In genomic region chr5:24156774-24157173, GRCm38 (mm10) we compare ENCODE assay signal across 23 mouse cellular contexts. TPM values are rescaled to one million over a fixed set of nuclear protein-coding genes. Genes with fewer than 3 reads are reported as not detected.
DNase-seq lines count a peak whose midpoint lies in the region; ATAC-seq and TF ChIP-seq lines count a peak whose summit lies in the region.
"Had no signal": no experiment of that assay in that cellular context is flagged by ENCODE, and none has a peak within 500 bp of the region (broad histone marks: within the 10 kb centered on the region; RNA-seq: fewer than 3 reads in every experiment).

No protein-coding gene starts in this region.

- no peak for TF ChIP-seq EP300 in CH12.LX (IDR thresholded peaks at IDR 0.05; ENCODE audit: low read length)
- TF ChIP-seq EP300 in lung, postnatal 0 days (IDR thresholded peaks at IDR 0.05): no peak

- DNase-seq in adrenal gland, postnatal 10 days: peak; percentile 7
- no peak for DNase-seq in adrenal gland, adult (ENCODE audit: inconsistent age in 2 of 2, low spot score in 1 of 2)
- DNase-seq in CH12.LX (ENCODE audit: extremely low read depth) (no peak), ES-E14 (ENCODE audit: low read depth, low spot score) (no peak), NIH3T3 (ENCODE audit: low read depth) (peak; percentile 28)
- DNase-seq in frontal cortex, postnatal 25 days (ENCODE audit: low spot score in 2 of 2): no peak
- DNase-seq in lung, postnatal 0 days (ENCODE audit: low spot score): no peak
- DNase-seq: adrenal gland, adult 8-10 months; adrenal gland, postnatal 25 days; cerebellum, adult 11 months; cerebellum, adult 18-20 months; cerebellum, adult 8-10 months; cerebellum, adult 9-11 months; cerebellum, postnatal 14 days; cerebellum, postnatal 36 days; embryo, embryonic 11 days had no signal

- ATAC-seq in lung, postnatal 0 days: no peak
- ATAC-seq: forebrain, embryonic 14.5 days; forebrain, embryonic 16.5 days had no signal

- peaks cover 7 to 66% of the 10 kb centered on the region in 2 experiments for H3K36me3 ChIP-seq in CH12.LX (replicated peaks in 1 of 2; ENCODE audit: control insufficient read depth in 1 of 2, insufficient read depth in 1 of 2, low read length in 1 of 2)
- peaks cover 2% of the 10 kb centered on the region; the same call in 1 of the 2 replicates for H3K36me3 ChIP-seq in ES-E14 (ENCODE audit: control insufficient read depth, insufficient read depth, low read length, poor library complexity, severe bottlenecking)
- H3K36me3 ChIP-seq in lung, postnatal 0 days (ENCODE audit: insufficient read depth, low read length): 0 out of 2 replicates have a peak, but pooled peaks cover 8% of the 10 kb centered on the region

- H3K4me1 ChIP-seq in CH12.LX (ENCODE audit: control insufficient read depth in 1 of 2, insufficient read depth in 2 of 2) (peaks cover 0 to 7% of the 10 kb centered on the region in 2 experiments; a peak in 1 of 4 replicates), ES-E14 (ENCODE audit: control insufficient read depth in 2 of 2, insufficient read depth in 2 of 2, low read length in 2 of 2, poor library complexity in 1 of 2) (no peaks in the 10 kb centered on the region)
- H3K4me1 ChIP-seq in lung, postnatal 0 days (ENCODE audit: insufficient read depth, low read depth, low read length): no peaks in the 10 kb centered on the region
- H3K4me1 ChIP-seq: embryonic facial prominence, embryonic 13.5 days; embryonic facial prominence, embryonic 15.5 days; forebrain, embryonic 10.5 days; forebrain, embryonic 12.5 days had no signal

- H3K27me3 ChIP-seq in CH12.LX (replicated peaks): no peaks in the 10 kb centered on the region
- no peaks in the 10 kb centered on the region for H3K27me3 ChIP-seq in lung, postnatal 0 days (replicated peaks; ENCODE audit: insufficient read depth, low read length)
- H3K27me3 ChIP-seq: embryonic facial prominence, embryonic 13.5 days; embryonic facial prominence, embryonic 15.5 days; forebrain, embryonic 12.5 days had no signal

- H3K27ac ChIP-seq in CH12.LX (ENCODE audit: insufficient read depth, low read depth) (no peak overlapping the region), ES-E14 (ENCODE audit: insufficient read depth, low read depth, low read length, poor library complexity, severe bottlenecking) (no peak overlapping the region)
- no peak overlapping the region for H3K27ac ChIP-seq in lung, postnatal 0 days (ENCODE audit: low read length)
- H3K27ac ChIP-seq: embryonic facial prominence, embryonic 13.5 days; embryonic facial prominence, embryonic 15.5 days; forebrain, embryonic 10.5 days; forebrain, embryonic 12.5 days had no signal

- H3K79me2 ChIP-seq in CH12.LX (replicated peaks; ENCODE audit: control insufficient read depth, extremely low read depth, insufficient read depth, poor library complexity, severe bottlenecking): no peaks in the 10 kb centered on the region

- no peak for TF ChIP-seq POLR2A in CH12.LX (IDR thresholded peaks at IDR 0.05; ENCODE audit: low read depth, low read length)

- H3K9ac ChIP-seq in CH12.LX (ENCODE audit: insufficient read depth, low read depth): no peak overlapping the region
- H3K9ac ChIP-seq in ES-E14 (ENCODE audit: insufficient read depth, low read depth, low read length, poor library complexity, severe bottlenecking): no peak overlapping the region
- no peak overlapping the region for H3K9ac ChIP-seq in lung, postnatal 0 days (replicated peaks; ENCODE audit: low read depth)
- H3K9ac ChIP-seq: embryonic facial prominence, embryonic 13.5 days; embryonic facial prominence, embryonic 15.5 days; forebrain, embryonic 12.5 days had no signal

- H3K4me3 ChIP-seq in CH12.LX (replicated peaks in 1 of 3; ENCODE audit: low read depth in 2 of 3, low read length in 2 of 3, poor library complexity in 1 of 3) (no peak overlapping the region), ES-E14 (ENCODE audit: insufficient read depth in 1 of 2, low read depth in 1 of 2, low read length in 2 of 2, poor library complexity in 1 of 2, severe bottlenecking in 1 of 2) (no peak overlapping the region)
- H3K4me3 ChIP-seq in lung, postnatal 0 days (ENCODE audit: low read depth, low read length): no peak overlapping the region
- H3K4me3 ChIP-seq: embryonic facial prominence, embryonic 13.5 days; embryonic facial prominence, embryonic 15.5 days; erythroblast, embryonic 14.5 days; forebrain, embryonic 10.5 days; forebrain, embryonic 12.5 days had no signal

- H3K9me3 ChIP-seq in CH12.LX (replicated peaks; ENCODE audit: low read length): no peaks in the 10 kb centered on the region
- no peaks in the 10 kb centered on the region for H3K9me3 ChIP-seq in ES-E14 (ENCODE audit: control insufficient read depth, insufficient read depth, low read depth, low read length)
- no peaks in the 10 kb centered on the region for H3K9me3 ChIP-seq in lung, postnatal 0 days (ENCODE audit: low read length)
- H3K9me3 ChIP-seq: embryonic facial prominence, embryonic 13.5 days; embryonic facial prominence, embryonic 15.5 days; forebrain, embryonic 10.5 days; forebrain, embryonic 12.5 days had no signal

- TF ChIP-seq RAD21 in CH12.LX (IDR thresholded peaks at IDR 0.05; ENCODE audit: low read depth, low read length): no peak

- 92% methylated on average over 6 of the region's 6 CpGs for WGBS in lung, postnatal 0 days

- TF ChIP-seq CTCF in CH12.LX (conservative IDR thresholded peaks at IDR 0.05 in 1 of 2, IDR thresholded peaks at IDR 0.05 in 1 of 2; ENCODE audit: low read depth in 2 of 2, low read length in 2 of 2): no peak
- TF ChIP-seq CTCF in lung, postnatal 0 days (IDR thresholded peaks at IDR 0.05): no peak

- dilution Hi-C loops in CH12.LX (cut with MboI; ENCODE audit: extremely low pct_ligation_motif_present, extremely low pct_unique_long_range_greater_than_20kb, low sequenced_read_pairs): no loop called here

- in situ Hi-C loops in CH12.LX (cut with MboI; ENCODE audit: low pct_ligation_motif_present, low pct_unique_long_range_greater_than_20kb, low sequenced_read_pairs): no loop called here
- in situ Hi-C loops in ES-E14 (cut with MboI; ENCODE audit: low sequenced_read_pairs in 2 of 2, unreplicated experiment in 2 of 2): no loop called here

- H3K4me2 ChIP-seq in CH12.LX (ENCODE audit: insufficient read depth, low read depth, poor library complexity, severe bottlenecking): no peak overlapping the region
- no peak overlapping the region for H3K4me2 ChIP-seq in lung, postnatal 0 days (replicated peaks; ENCODE audit: low read depth, low read length)
- H3K4me2 ChIP-seq: embryonic facial prominence, embryonic 13.5 days; embryonic facial prominence, embryonic 15.5 days; forebrain, embryonic 12.5 days had no signal

TF ChIP-seq in CH12.LX, 34 proteins besides CTCF, POLR2A, EP300 and RAD21:
- TF ChIP-seq MXI1 (IDR thresholded peaks at IDR 0.05; ENCODE audit: low read depth, low read length) (no peak), MAFK (IDR thresholded peaks at IDR 0.05; ENCODE audit: insufficient replicate concordance, low read length) (peak; percentile 72), KAT2A (IDR thresholded peaks at IDR 0.05; ENCODE audit: insufficient replicate concordance, low read length) (no peak), E2F4 (IDR thresholded peaks at IDR 0.05; ENCODE audit: insufficient replicate concordance, low read depth, low read length) (no peak), GABPA (IDR thresholded peaks at IDR 0.05; ENCODE audit: insufficient replicate concordance, low read depth, low read length) (no peak), HCFC1 (IDR thresholded peaks at IDR 0.05; ENCODE audit: low read depth, low read length) (no peak), TCF12 (IDR thresholded peaks at IDR 0.05; ENCODE audit: low read depth, low read length) (no peak), ETS1 (conservative IDR thresholded peaks at IDR 0.05; ENCODE audit: low read depth, low read length) (no peak)

TF ChIP-seq in ES-E14, 5 proteins besides CTCF, POLR2A, EP300 and RAD21:
- peak; percentile 62; the same call in 1 of the 2 replicates for TF ChIP-seq MAFK (IDR thresholded peaks at IDR 0.05; ENCODE audit: insufficient read depth, low read depth, low read length)
- TF ChIP-seq HCFC1 (IDR thresholded peaks at IDR 0.05; ENCODE audit: borderline replicate concordance, insufficient read depth, low read length): no peak

RNA-seq across cellular contexts. Expression of gene Nupl2, which starts 8.0 kb away (rescaled TPM):
- total RNA-seq in adrenal gland, postnatal 10 days (2021): 1 to 10 TPM; 7.5 to 9.3 TPM
- total RNA-seq in CH12.LX (2012; rRNA removed): 12.0 and 15.7 TPM in 2 replicates
- 33.4 and 33.9 TPM in 2 replicates for total RNA-seq in CH12.LX (2014; rRNA removed)
- polyA plus RNA-seq in CH12.LX (2012; ENCODE audit: insufficient read length, low read depth): 24.8 and 28.9 TPM in 2 replicates
- 10.5 and 11.9 TPM in 2 replicates for total RNA-seq in ES-E14 (2012; rRNA removed)
- polyA plus RNA-seq in lung, postnatal 0 days (2015; fragmentation: Nextera tagmentation; extraction: Ambion mirVana): 7.7 and 8.0 TPM in 2 replicates

RNA-seq across cellular contexts. Expression of gene Klhl7, which starts 56.4 kb away (rescaled TPM):
- total RNA-seq in adrenal gland, postnatal 10 days (2021): 10 to 100 TPM; 29.5 to 34.8 TPM
- 20.0 and 20.4 TPM in 2 replicates for total RNA-seq in CH12.LX (2012; rRNA removed)
- 71.4 and 72.1 TPM in 2 replicates for total RNA-seq in CH12.LX (2014; rRNA removed)
- 23.2 and 26.5 TPM in 2 replicates for polyA plus RNA-seq in CH12.LX (2012; ENCODE audit: insufficient read length, low read depth)
- 24.4 and 30.5 TPM in 2 replicates for total RNA-seq in ES-E14 (2012; rRNA removed)
- 22.6 and 26.6 TPM in 2 replicates for polyA plus RNA-seq in lung, postnatal 0 days (2015; fragmentation: Nextera tagmentation; extraction: Ambion mirVana)

Comparison
In these comparisons a context has a peak if more than half of its experiments do, and no peak if none do; other contexts are left out.
1. DNase-seq: peak in adrenal gland, postnatal 10 days (single experiment) and NIH3T3 (single experiment); none in adrenal gland, adult (0 of 2), CH12.LX (single experiment), ES-E14 (single experiment), frontal cortex, postnatal 25 days (0 of 2) and lung, postnatal 0 days (single experiment).